Mouse (Mus musculus) hindbrain, embryonic 15.5 days (tissue): ENCODE data around the gene Gadd45g. TPM values are rescaled to one million over a fixed set of nuclear protein-coding genes. Genes with fewer than 3 reads are reported as not detected.
"Not testable (repeated sequence)": the region's sequence is repeated elsewhere in the genome, so short reads cannot be mapped to it uniquely, and the experiment has no call there.

Experiments used
- ATAC-seq: fragments of 200-750 bp; cut with Nextera tagmentation; 2 replicates; pipeline ENCODE4 v1.8.0; 2017; ENCODE audit warnings: low read depth, moderate number of reproducible peaks, moderate TSS enrichment; ENCODE audit not compliant: low FRiP score
- H3K27ac ChIP-seq: fragments of 300-500 bp; sonication (generic); replicated peaks from 2 replicates; pipeline ENCODE4 v1.5.1; 2015; ENCODE audit warnings: mild to moderate bottlenecking, inconsistent platforms
- H3K27me3 ChIP-seq: fragments of 300-500 bp; sonication (generic); 2 replicates; pipeline ENCODE4 v1.6.1; 2015; ENCODE audit warnings: control low read depth, inconsistent platforms
- H3K36me3 ChIP-seq: fragments of 300-500 bp; sonication (generic); 2 replicates; pipeline ENCODE4 v1.6.1; 2015; ENCODE audit warnings: control low read depth, inconsistent platforms
- H3K4me1 ChIP-seq: fragments of 300-500 bp; sonication (generic); replicated peaks from 2 replicates; pipeline ENCODE4 v1.6.1; 2015; ENCODE audit warnings: control low read depth, inconsistent platforms
- H3K4me2 ChIP-seq: fragments of 300-500 bp; sonication (generic); 2 replicates; pipeline ENCODE4 v1.6.1; 2015; ENCODE audit warnings: moderate library complexity, mild to moderate bottlenecking, inconsistent platforms
- H3K4me3 ChIP-seq: fragments of 300-500 bp; sonication (generic); 2 replicates; pipeline ENCODE4 v1.5.1; 2015; ENCODE audit warnings: mild to moderate bottlenecking, inconsistent platforms
- H3K9ac ChIP-seq: fragments of 300-500 bp; sonication (generic); 2 replicates; pipeline ENCODE4 v1.6.1; 2015; ENCODE audit warnings: inconsistent platforms
- H3K9me3 ChIP-seq: fragments of 300-500 bp; sonication (generic); 2 replicates; pipeline ENCODE4 v1.6.1; 2016; ENCODE audit warnings: control low read depth, inconsistent platforms
- WGBS: fragments of 180-500 bp; shearing (Covaris S2); methylation state at CpG from one replicate; pipeline ENCODE4 v1.1.7; 2015; 5-methylcytosine and 5-hydroxymethylcytosine counted together
- polyA plus RNA-seq: library from polyadenylated mRNA; unstranded; fragments of >200 nt; fragmentation: Nextera tagmentation; extraction: Ambion mirVana; gene quantifications from 2 replicates; pipeline ENCODE4 v1.2.1, GENCODE M21; 2015

Gadd45g gene
- polyA plus RNA-seq, 1 experiment from 2014 or later: 57.9 TPM

- Histone ChIP-seq H3K27ac (peak overlapping the region; percentile 61), H3K4me2 (no peak overlapping the region), H3K9ac (no peak overlapping the region), H3K4me3 (no peak overlapping the region), H3K4me1 (peaks cover 28% of the 10 kb centered on the region), H3K27me3 (no peaks in the 10 kb centered on the region), H3K36me3 (no peaks in the 10 kb centered on the region), H3K9me3 (no peaks in the 10 kb centered on the region)
- peak; percentile 66 for ATAC-seq
- WGBS: 38% methylated on average over 5 of the region's 5 CpGs
Observed at GRCm38 (mm10) chr13:51816559-51817041, 29.9 kb upstream of the Gadd45g start.

- no peak overlapping the region for H3K4me2 ChIP-seq
- no peak overlapping the region for H3K4me3 ChIP-seq
- no peak overlapping the region for H3K27ac ChIP-seq
- ATAC-seq: no peak
- no peaks in the 10 kb centered on the region for H3K36me3 ChIP-seq
- no peaks in the 10 kb centered on the region for H3K27me3 ChIP-seq
- 68% methylated on average over 6 of the region's 6 CpGs for WGBS
- H3K9ac ChIP-seq: no peak overlapping the region
- peaks cover 26% of the 10 kb centered on the region for H3K4me1 ChIP-seq
- H3K9me3 ChIP-seq: no peaks in the 10 kb centered on the region
Observed at GRCm38 (mm10) chr13:51818170-51818943, 28.1 kb upstream of the Gadd45g start.

- Histone ChIP-seq H3K9ac (no peak overlapping the region), H3K4me1 (peaks cover 20% of the 10 kb centered on the region), H3K4me2 (no peak overlapping the region), H3K9me3 (no peaks in the 10 kb centered on the region), H3K27me3 (no peaks in the 10 kb centered on the region), H3K4me3 (no peak overlapping the region), H3K36me3 (no peaks in the 10 kb centered on the region), H3K27ac (no peak overlapping the region)
- WGBS: 77% methylated on average over 3 of the region's 3 CpGs
- no peak for ATAC-seq
Observed at GRCm38 (mm10) chr13:51818944-51819326, 27.5 kb upstream of the Gadd45g start.

- H3K9me3 ChIP-seq: no peaks in the 10 kb centered on the region
- no peak for ATAC-seq
- 61% methylated on average over 6 of the region's 6 CpGs for WGBS
- H3K27me3 ChIP-seq: no peaks in the 10 kb centered on the region
- no peak overlapping the region for H3K27ac ChIP-seq
- H3K36me3 ChIP-seq: no peaks in the 10 kb centered on the region
- H3K4me2 ChIP-seq: no peak overlapping the region
- no peak overlapping the region for H3K9ac ChIP-seq
- no peak overlapping the region for H3K4me3 ChIP-seq
- peaks cover 16% of the 10 kb centered on the region; the same call in 1 of the 2 replicates for H3K4me1 ChIP-seq
Observed at GRCm38 (mm10) chr13:51819351-51819750, 27.1 kb upstream of the Gadd45g start.

GRCm38 (mm10) chr13:51821988-51822387 lies 24.5 kb upstream of the Gadd45g start:
- WGBS: 61% methylated on average over 3 of the region's 3 CpGs
- no peak overlapping the region for H3K27ac ChIP-seq
- H3K9me3 ChIP-seq: no peaks in the 10 kb centered on the region
- H3K9ac ChIP-seq: no peak overlapping the region
- ATAC-seq: no peak
- no peaks in the 10 kb centered on the region for H3K27me3 ChIP-seq
- H3K4me3 ChIP-seq: no peak overlapping the region
- H3K4me2 ChIP-seq: no peak overlapping the region
- no peaks in the 10 kb centered on the region for H3K36me3 ChIP-seq
- H3K4me1 ChIP-seq: peaks cover 5% of the 10 kb centered on the region; the same call in 1 of the 2 replicates

- no peak for ATAC-seq
- no peaks in the 10 kb centered on the region for H3K9me3 ChIP-seq
- WGBS: 44% methylated on average over 8 of the region's 8 CpGs
- no peaks in the 10 kb centered on the region for H3K4me1 ChIP-seq
- no peaks in the 10 kb centered on the region for H3K36me3 ChIP-seq
- no peak overlapping the region for H3K9ac ChIP-seq
- H3K4me3 ChIP-seq: no peak overlapping the region
- H3K4me2 ChIP-seq: no peak overlapping the region
- H3K27me3 ChIP-seq: no peaks in the 10 kb centered on the region
- no peak overlapping the region for H3K27ac ChIP-seq
Observed at GRCm38 (mm10) chr13:51823822-51824495, 22.5 kb upstream of the Gadd45g start.

GRCm38 (mm10) chr13:51830744-51831450 lies 15.6 kb upstream of the Gadd45g start:
- no peak for ATAC-seq
- H3K27me3 ChIP-seq: no peaks in the 10 kb centered on the region
- no peak overlapping the region for H3K9ac ChIP-seq
- H3K4me3 ChIP-seq: no peak overlapping the region
- H3K4me2 ChIP-seq: no peak overlapping the region
- H3K4me1 ChIP-seq: peaks cover 5% of the 10 kb centered on the region; the same call in 1 of the 2 replicates
- no peak overlapping the region for H3K27ac ChIP-seq
- WGBS: 33% methylated on average over 10 of the region's 10 CpGs
- no peaks in the 10 kb centered on the region for H3K36me3 ChIP-seq
- H3K9me3 ChIP-seq: no peaks in the 10 kb centered on the region

GRCm38 (mm10) chr13:51832491-51832890 lies 14.0 kb upstream of the Gadd45g start:
- 0 out of 2 replicates have a peak, but pooled peaks cover 6% of the 10 kb centered on the region for H3K27me3 ChIP-seq
- H3K9me3 ChIP-seq: no peaks in the 10 kb centered on the region
- no peak overlapping the region for H3K4me3 ChIP-seq
- no peak overlapping the region for H3K27ac ChIP-seq
- no peaks in the 10 kb centered on the region for H3K36me3 ChIP-seq
- H3K4me1 ChIP-seq: peaks cover 5% of the 10 kb centered on the region; the same call in 1 of the 2 replicates
- no peak overlapping the region for H3K9ac ChIP-seq
- no peak overlapping the region for H3K4me2 ChIP-seq
- WGBS: 86% methylated on average over 6 of the region's 6 CpGs
- ATAC-seq: no peak

GRCm38 (mm10) chr13:51833611-51834010 lies 12.9 kb upstream of the Gadd45g start:
- 11% methylated on average over 2 of the region's 2 CpGs for WGBS
- no peaks in the 10 kb centered on the region for H3K9me3 ChIP-seq
- no peak overlapping the region for H3K9ac ChIP-seq
- no peak overlapping the region for H3K4me3 ChIP-seq
- H3K4me2 ChIP-seq: no peak overlapping the region
- H3K27me3 ChIP-seq: peaks cover 15% of the 10 kb centered on the region
- H3K36me3 ChIP-seq: no peaks in the 10 kb centered on the region
- H3K4me1 ChIP-seq: peaks cover 5% of the 10 kb centered on the region; the same call in 1 of the 2 replicates
- H3K27ac ChIP-seq: no peak overlapping the region
- peak; percentile 74 for ATAC-seq

- not testable (repeated sequence) for H3K27ac ChIP-seq, H3K9me3 ChIP-seq, H3K36me3 ChIP-seq, H3K4me1 ChIP-seq, H3K9ac ChIP-seq, H3K4me2 ChIP-seq, ATAC-seq, H3K4me3 ChIP-seq
- peaks cover 19% of the 10 kb centered on the region for H3K27me3 ChIP-seq
- 59% methylated on average over 8 of the region's 8 CpGs for WGBS
Observed at GRCm38 (mm10) chr13:51834024-51834423, 12.5 kb upstream of the Gadd45g start.

GRCm38 (mm10) chr13:51834520-51834919 lies 12.0 kb upstream of the Gadd45g start:
- no peak overlapping the region for H3K4me3 ChIP-seq
- H3K27me3 ChIP-seq: peaks cover 24% of the 10 kb centered on the region
- no peak overlapping the region for H3K4me2 ChIP-seq
- no peak overlapping the region for H3K27ac ChIP-seq
- no peaks in the 10 kb centered on the region for H3K9me3 ChIP-seq
- no peak overlapping the region for H3K9ac ChIP-seq
- peaks cover 5% of the 10 kb centered on the region; the same call in 1 of the 2 replicates for H3K4me1 ChIP-seq
- no peak for ATAC-seq
- WGBS: 58% methylated on average over 2 of the region's 2 CpGs
- H3K36me3 ChIP-seq: no peaks in the 10 kb centered on the region

- ATAC-seq, H3K4me1 ChIP-seq, H3K9ac ChIP-seq, H3K36me3 ChIP-seq, H3K4me2 ChIP-seq, H3K4me3 ChIP-seq, H3K27ac ChIP-seq, H3K9me3 ChIP-seq: not testable (repeated sequence)
- peaks cover 29% of the 10 kb centered on the region for H3K27me3 ChIP-seq
- WGBS: 81% methylated on average over 4 of the region's 4 CpGs
Observed at GRCm38 (mm10) chr13:51835208-51835607, 11.3 kb upstream of the Gadd45g start.
